Mouse (Mus musculus): ENCODE results near the gene Tspan8.
"Not testable (repeated sequence)": the region's sequence is repeated elsewhere in the genome, so short reads cannot be mapped to it uniquely, and the experiment has no call there.

Gene Tspan8

GRCm38 (mm10) chr10:115816511-115816910 lies at the start of gene Tspan8:
Gene Tspan8 (plus strand): TSS chr10:115816832.
- DNase-seq: no peak

- DNase-seq: no peak
Measured at GRCm38 (mm10) chr10:115770032-115770431, 46.6 kb upstream of the Tspan8 start.

GRCm38 (mm10) chr10:115774451-115774850 lies 42.2 kb upstream of the Tspan8 start:
- DNase-seq: no peak

GRCm38 (mm10) chr10:115775945-115776905 lies 40.4 kb upstream of the Tspan8 start:
- no peak for DNase-seq

- DNase-seq: no peak
Measured at GRCm38 (mm10) chr10:115777366-115777765, 39.3 kb upstream of the Tspan8 start.

- DNase-seq: no peak
Measured at GRCm38 (mm10) chr10:115778624-115779023, 38.0 kb upstream of the Tspan8 start.

GRCm38 (mm10) chr10:115780239-115781016 lies 36.2 kb upstream of the Tspan8 start:
- no peak for DNase-seq

GRCm38 (mm10) chr10:115783232-115783631 lies 33.4 kb upstream of the Tspan8 start:
- no peak for DNase-seq

GRCm38 (mm10) chr10:115790788-115791187 lies 25.8 kb upstream of the Tspan8 start:
- no peak for DNase-seq

- no peak for DNase-seq
Measured at GRCm38 (mm10) chr10:115796072-115796788, 20.4 kb upstream of the Tspan8 start.

GRCm38 (mm10) chr10:115801464-115801863 lies 15.2 kb upstream of the Tspan8 start:
- DNase-seq: no peak

GRCm38 (mm10) chr10:115803013-115803412 lies 13.6 kb upstream of the Tspan8 start:
- not testable (repeated sequence) for DNase-seq

GRCm38 (mm10) chr10:115803765-115804164 lies 12.9 kb upstream of the Tspan8 start:
- DNase-seq: no peak

- no peak for DNase-seq
Measured at GRCm38 (mm10) chr10:115805987-115806386, 10.6 kb upstream of the Tspan8 start.

- DNase-seq: no peak
Measured at GRCm38 (mm10) chr10:115809169-115809568, 7.5 kb upstream of the Tspan8 start.

- no peak for DNase-seq
Measured at GRCm38 (mm10) chr10:115811519-115811918, 5.1 kb upstream of the Tspan8 start.

GRCm38 (mm10) chr10:115814878-115815277 lies 1.8 kb upstream of the Tspan8 start:
- DNase-seq: no peak

- no peak for DNase-seq
Measured at GRCm38 (mm10) chr10:115817056-115817724, 558 bp downstream of the Tspan8 start.

GRCm38 (mm10) chr10:115825289-115825688 lies 8.7 kb downstream of the Tspan8 start:
- DNase-seq: no peak

- no peak for DNase-seq
Measured at GRCm38 (mm10) chr10:115828872-115829271, 12.2 kb downstream of the Tspan8 start.

- DNase-seq: no peak
Measured at GRCm38 (mm10) chr10:115829696-115830095, 13.1 kb downstream of the Tspan8 start.

GRCm38 (mm10) chr10:115830726-115831125 lies 14.1 kb downstream of the Tspan8 start:
- DNase-seq: no peak

Measured in cerebellum, adult 9-10 months (tissue).